Comparison of ENCODE assay signal across 26 mouse cellular contexts in the genomic region with DNA sequence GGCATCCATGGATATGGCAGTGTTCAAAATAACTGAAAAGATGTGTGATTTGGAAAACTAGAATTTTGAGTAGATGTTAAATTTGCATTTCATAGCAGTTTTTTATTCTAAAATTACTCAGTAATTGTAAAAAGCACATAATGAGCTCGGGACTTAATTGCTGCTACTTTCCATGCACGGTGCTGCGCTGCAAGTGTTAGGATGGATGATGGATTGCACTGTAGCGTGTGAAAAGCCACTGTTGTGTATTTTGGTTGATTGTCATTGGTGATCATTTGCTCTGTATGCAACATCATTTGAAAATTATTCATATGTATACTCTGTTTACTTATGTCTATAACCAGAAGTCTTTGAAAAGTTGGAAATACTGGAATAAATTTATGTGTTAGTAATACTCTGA.
"Had no signal": no experiment of that assay in that cellular context is flagged by ENCODE, and none has a peak within 500 bp of the region (broad histone marks: within the 10 kb centered on the region; RNA-seq: fewer than 3 reads in every experiment).

No protein-coding gene starts in this region.

- H3K4me3 ChIP-seq: heart, adult 2 months; heart, embryonic 13.5 days; heart, embryonic 15.5 days; hindbrain, embryonic 13.5 days; hindbrain, embryonic 15.5 days; kidney, embryonic 15.5 days; limb, embryonic 13.5 days; limb, embryonic 15.5 days; liver, embryonic 12.5 days had no signal

- H3K4me2 ChIP-seq: heart, embryonic 11.5 days; heart, embryonic 13.5 days; heart, embryonic 15.5 days; hindbrain, embryonic 13.5 days; hindbrain, embryonic 15.5 days; kidney, embryonic 15.5 days; limb, embryonic 13.5 days; limb, embryonic 15.5 days; liver, embryonic 12.5 days had no signal

- H3K9me3 ChIP-seq: heart, embryonic 13.5 days; heart, embryonic 15.5 days; hindbrain, embryonic 13.5 days; hindbrain, embryonic 15.5 days; kidney, embryonic 15.5 days; limb, embryonic 13.5 days; limb, embryonic 15.5 days; liver, embryonic 12.5 days had no signal

- H3K36me3 ChIP-seq: heart, embryonic 13.5 days; heart, embryonic 15.5 days; hindbrain, embryonic 13.5 days; hindbrain, embryonic 15.5 days; kidney, embryonic 15.5 days; limb, embryonic 13.5 days; limb, embryonic 15.5 days; liver, embryonic 12.5 days had no signal

- H3K4me1 ChIP-seq: heart, embryonic 15.5 days; hindbrain, embryonic 13.5 days; hindbrain, embryonic 15.5 days; kidney, embryonic 15.5 days; limb, embryonic 13.5 days; limb, embryonic 15.5 days; liver, embryonic 12.5 days had no signal

- H3K27me3 ChIP-seq: heart, embryonic 13.5 days; heart, embryonic 15.5 days; hindbrain, embryonic 13.5 days; hindbrain, embryonic 15.5 days; kidney, embryonic 15.5 days; limb, embryonic 13.5 days; limb, embryonic 15.5 days; liver, embryonic 12.5 days had no signal

- ATAC-seq: hindbrain, postnatal 0 days; intestine, embryonic 16.5 days had no signal

- H3K27ac ChIP-seq: heart, adult 2 months; heart, embryonic 13.5 days; heart, embryonic 15.5 days; hindbrain, embryonic 13.5 days; hindbrain, embryonic 15.5 days; hindbrain, postnatal 0 days; kidney, embryonic 15.5 days; kidney, postnatal 0 days; limb, embryonic 13.5 days; limb, embryonic 15.5 days; liver, embryonic 12.5 days had no signal

- H3K9ac ChIP-seq: heart, embryonic 13.5 days; heart, embryonic 15.5 days; hindbrain, embryonic 13.5 days; hindbrain, embryonic 15.5 days; kidney, embryonic 15.5 days; limb, embryonic 13.5 days; limb, embryonic 15.5 days; liver, embryonic 12.5 days had no signal

- DNase-seq: gastrocnemius, postnatal 14 days; gastrocnemius, postnatal 36 days; heart, adult 11 months; heart, adult 2 months; heart, postnatal 14 days; heart, postnatal 36 days; kidney, adult 11 months; kidney, adult 2 months; kidney, adult 9 months; kidney, postnatal 14 days; kidney, postnatal 36 days; layer of hippocampus, adult 9-11 months; layer of hippocampus, postnatal 36 days; left cerebral cortex, postnatal 4 days had no signal
